Mouse (Mus musculus) limb, embryonic 14.5 days (tissue): Measurements from ENCODE around the gene Gm5269. TPM values are rescaled to one million over a fixed set of nuclear protein-coding genes. Genes with fewer than 3 reads are reported as not detected.

Experiments
- ATAC-seq: fragments of 200-750 bp; cut with Nextera tagmentation; 2 replicates; pipeline ENCODE4 v1.8.0; 2017; ENCODE audit warnings: low read depth, moderate number of reproducible peaks, moderate TSS enrichment; ENCODE audit not compliant: low FRiP score
- DNase-seq: peaks from one replicate; pipeline ENCODE4 v3.0.0-alpha.2; 2015; ENCODE audit warnings: low spot score
- H3K27ac ChIP-seq: fragments of 300-500 bp; sonication (generic); replicated peaks from 2 replicates; pipeline ENCODE4 v1.5.1; 2014; ENCODE audit warnings: low read depth, mild to moderate bottlenecking, low read length, moderate library complexity, mixed read lengths
- H3K27me3 ChIP-seq: fragments of 300-500 bp; sonication (generic); 2 replicates; pipeline ENCODE4 v1.6.1; 2014; ENCODE audit warnings: low read length, mixed read lengths; ENCODE audit not compliant: control insufficient read depth, insufficient read depth
- H3K36me3 ChIP-seq: fragments of 300-500 bp; sonication (generic); 2 replicates; pipeline ENCODE4 v1.6.1; 2014; ENCODE audit warnings: mild to moderate bottlenecking, low read length, moderate library complexity, mixed read lengths; ENCODE audit not compliant: control insufficient read depth, insufficient read depth
- H3K4me1 ChIP-seq: fragments of 300-500 bp; sonication (generic); 2 replicates; pipeline ENCODE4 v1.6.1; 2014; ENCODE audit warnings: antibody characterized with exemption, low read length, mixed read lengths; ENCODE audit not compliant: control insufficient read depth, insufficient read depth
- H3K4me2 ChIP-seq: fragments of 300-500 bp; sonication (generic); replicated peaks from 2 replicates; pipeline ENCODE4 v1.6.1; 2014; ENCODE audit warnings: low read depth, mild to moderate bottlenecking, low read length, moderate library complexity; ENCODE audit not compliant: severe bottlenecking
- H3K4me3 ChIP-seq: fragments of 300-500 bp; sonication (generic); replicated peaks from 2 replicates; pipeline ENCODE4 v1.5.1; 2014; ENCODE audit warnings: low read length
- H3K9ac ChIP-seq: fragments of 300-500 bp; sonication (generic); 2 replicates; pipeline ENCODE4 v1.6.1; 2014; ENCODE audit warnings: mild to moderate bottlenecking, low read depth, low read length, moderate library complexity; ENCODE audit not compliant: severe bottlenecking
- H3K9me3 ChIP-seq: fragments of 300-500 bp; sonication (generic); 2 replicates; pipeline ENCODE4 v1.6.1; 2016; ENCODE audit warnings: low read length; ENCODE audit not compliant: control insufficient read depth
- POLR2A ChIP-seq: fragments of 200-500 bp; IDR thresholded peaks from 2 replicates; pipeline ENCODE4 v1.8.0; 2012; ENCODE audit warnings: inconsistent platforms, mild to moderate bottlenecking, moderate library complexity, borderline replicate concordance; ENCODE audit not compliant: insufficient read depth, insufficient read length; ENCODE audit errors: extremely low read depth
- WGBS: fragments of 180-500 bp; shearing (Covaris S2); extraction: QIAGEN DNeasy Blood & Tissue Kit; methylation state at CpG from one replicate; pipeline ENCODE4 v1.1.7; 2014; 5-methylcytosine and 5-hydroxymethylcytosine counted together
- polyA plus RNA-seq, 2 experiments: library from polyadenylated mRNA; depleted of rRNA in 1 of 2; stranded (reverse) in 1 of 2; unstranded in 1 of 2; fragments of >200 nt; fragmentation: Nextera tagmentation in 1 of 2; extraction: Ambion mirVana in 1 of 2; gene quantifications; 2 replicates each; pipeline versions ENCODE4 v1.2.1 to v1.2.3; 2012 to 2014

The Gm5269 gene
- polyA plus RNA-seq, 2 experiments = not detected

DNA sequence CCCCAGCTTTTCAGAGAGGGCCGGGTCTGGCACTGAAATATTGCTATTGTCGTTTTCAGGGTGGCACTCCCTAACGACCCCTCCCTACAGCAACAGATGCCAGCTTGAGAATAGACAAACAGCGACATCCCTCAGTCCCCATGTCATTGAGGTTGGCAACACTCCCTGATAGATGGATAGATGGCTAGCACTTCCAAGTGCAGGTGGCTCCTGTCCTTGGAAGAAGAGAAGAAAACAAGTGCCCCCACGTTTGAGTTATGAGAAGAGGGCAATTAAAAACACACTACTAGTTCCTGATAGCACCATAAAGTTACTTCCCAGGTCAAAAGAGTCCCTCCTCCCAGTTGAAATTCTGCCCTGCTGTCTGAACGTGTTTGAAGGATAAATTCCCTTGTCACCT, 8.0 kb downstream of the Gm5269 start:
- 33% methylated on average over 6 of the region's 6 CpGs for WGBS
- TF ChIP-seq POLR2A = no peak
- no peak for ATAC-seq

GRCm38 (mm10) chr1:45881228-45881832, 8.7 kb downstream of the Gm5269 start:
- Histone ChIP-seq H3K4me1 (no peaks in the 10 kb centered on the region), H3K9ac (no peak overlapping the region), H3K27me3 (no peaks in the 10 kb centered on the region), H3K27ac (no peak overlapping the region), H3K4me3 (no peak overlapping the region), H3K36me3 (no peaks in the 10 kb centered on the region), H3K9me3 (no peaks in the 10 kb centered on the region), H3K4me2 (no peak overlapping the region)
- no peak for TF ChIP-seq POLR2A
- DNase-seq = no peak
- ATAC-seq = no peak
- 83% methylated on average over 3 of the region's 3 CpGs for WGBS

More for the DNA sequence above, 8.0 kb downstream of the Gm5269 start:
- Histone ChIP-seq H3K4me3 (no peak overlapping the region), H3K27me3 (no peaks in the 10 kb centered on the region), H3K9me3 (no peaks in the 10 kb centered on the region), H3K4me2 (no peak overlapping the region), H3K9ac (no peak overlapping the region), H3K4me1 (no peaks in the 10 kb centered on the region), H3K36me3 (no peaks in the 10 kb centered on the region), H3K27ac (no peak overlapping the region)
- DNase-seq = no peak

GRCm38 (mm10) chr1:45877463-45877862, 12.6 kb downstream of the Gm5269 start:
- Histone ChIP-seq H3K9me3 (no peaks in the 10 kb centered on the region), H3K27ac (no peak overlapping the region), H3K36me3 (no peaks in the 10 kb centered on the region), H3K4me3 (no peak overlapping the region), H3K9ac (no peak overlapping the region), H3K27me3 (no peaks in the 10 kb centered on the region), H3K4me2 (no peak overlapping the region), H3K4me1 (no peaks in the 10 kb centered on the region)
- no peak for DNase-seq
- ATAC-seq = no peak
- TF ChIP-seq POLR2A = no peak
- 66% methylated on average over 3 of the region's 3 CpGs for WGBS

DNA sequence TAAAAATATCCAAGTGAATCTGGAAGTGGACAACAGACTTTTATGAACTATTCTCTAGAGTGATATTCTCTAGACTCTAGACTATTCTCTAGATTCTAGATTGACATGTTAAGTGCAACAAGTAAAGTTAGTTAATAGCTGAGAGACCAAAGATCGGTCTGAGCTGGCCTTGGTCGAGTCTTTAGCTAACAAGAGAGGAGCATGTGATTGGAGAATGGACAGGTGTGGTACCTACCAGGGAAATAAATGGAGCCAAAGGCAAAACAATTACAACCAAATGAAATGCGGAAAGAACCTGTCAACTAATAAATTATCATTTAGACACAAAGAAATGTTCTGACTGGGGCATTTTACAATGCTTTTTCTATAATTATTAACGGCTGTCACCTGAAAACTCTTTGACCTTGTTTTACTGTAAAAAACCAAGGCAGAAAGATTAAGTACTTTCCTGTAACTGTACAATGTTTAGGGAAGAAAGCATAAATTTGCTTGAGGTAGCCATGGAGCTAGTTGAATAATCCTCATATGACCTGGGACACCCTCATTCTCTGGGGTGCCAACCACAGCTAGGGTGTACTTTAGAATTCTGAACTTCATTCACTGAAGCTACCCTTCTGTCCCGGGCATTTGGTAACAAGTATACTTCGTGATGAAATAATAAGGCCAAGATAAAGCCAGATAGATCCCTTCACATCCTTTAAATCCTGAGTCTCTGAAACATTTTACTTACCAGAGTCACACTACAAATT, 13.4 kb downstream of the Gm5269 start:
- no peak overlapping the region for H3K27ac ChIP-seq
- no peak overlapping the region for H3K4me2 ChIP-seq
- DNase-seq = no peak
- H3K4me3 ChIP-seq = no peak overlapping the region
- H3K4me1 ChIP-seq = no peaks in the 10 kb centered on the region
- ATAC-seq = no peak
- H3K9ac ChIP-seq = no peak overlapping the region
- 74% methylated on average over 6 of the region's 6 CpGs for WGBS
- TF ChIP-seq POLR2A = no peak
- H3K27me3 ChIP-seq = no peaks in the 10 kb centered on the region
- H3K9me3 ChIP-seq = no peaks in the 10 kb centered on the region
- H3K36me3 ChIP-seq = no peaks in the 10 kb centered on the region

DNA sequence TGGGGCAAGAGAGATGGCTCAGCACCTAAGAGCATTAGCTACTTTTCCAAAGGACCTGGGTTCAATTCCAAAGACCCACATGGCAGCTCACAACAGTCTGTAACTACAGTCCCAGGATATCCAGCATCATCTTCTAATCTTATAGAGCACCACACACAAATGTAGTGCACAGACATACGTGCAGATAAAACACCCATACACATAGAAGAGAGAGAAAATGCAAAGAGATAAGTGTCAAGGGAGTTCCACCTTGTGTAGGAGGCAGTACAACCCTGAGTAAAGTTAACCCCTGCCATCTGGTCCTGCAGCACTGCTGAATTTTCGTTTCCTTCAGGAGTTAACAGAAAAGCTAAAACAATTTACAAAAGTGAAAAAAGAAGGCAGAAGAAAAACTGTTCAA, 14.4 kb downstream of the Gm5269 start:
- ATAC-seq = no peak
- no peak overlapping the region for H3K4me3 ChIP-seq
- H3K9ac ChIP-seq = no peak overlapping the region
- no peaks in the 10 kb centered on the region for H3K4me1 ChIP-seq
- DNase-seq = no peak
- no peak overlapping the region for H3K27ac ChIP-seq
- TF ChIP-seq POLR2A = no peak
- no peaks in the 10 kb centered on the region for H3K9me3 ChIP-seq
- H3K4me2 ChIP-seq = no peak overlapping the region
- no peaks in the 10 kb centered on the region for H3K36me3 ChIP-seq
- 75% methylated on average over 2 of the region's 2 CpGs for WGBS
- H3K27me3 ChIP-seq = no peaks in the 10 kb centered on the region

GRCm38 (mm10) chr1:45873250-45873649, 16.8 kb downstream of the Gm5269 start:
- Histone ChIP-seq H3K9me3 (no peaks in the 10 kb centered on the region), H3K4me3 (no peak overlapping the region), H3K27me3 (no peaks in the 10 kb centered on the region), H3K4me1 (no peaks in the 10 kb centered on the region), H3K4me2 (no peak overlapping the region), H3K36me3 (no peaks in the 10 kb centered on the region), H3K27ac (no peak overlapping the region), H3K9ac (no peak overlapping the region)
- WGBS = 89% methylated on average over 2 of the region's 2 CpGs
- no peak for TF ChIP-seq POLR2A
- ATAC-seq = no peak
- no peak for DNase-seq
